Mouse (Mus musculus) ES-E14 (cell line): ENCODE measurements at regions not wholly inside any gene's neighbourhood (a gene's known extent, or its start where the extent isn't known, plus 50 kb on each side); places are given as distances from the start of the nearest gene placed in this dataset.

Experiments
- MAFK ChIP-seq: IDR thresholded peaks from 2 replicates; pipeline ENCODE4 v1.6.1; 2014; ENCODE audit warnings: mild to moderate bottlenecking, low read depth, low read length, inconsistent platforms; ENCODE audit not compliant: insufficient read depth
- ZC3H11A ChIP-seq: IDR thresholded peaks from 2 replicates; pipeline ENCODE4 v1.6.1; 2012; ENCODE audit warnings: low read depth, mild to moderate bottlenecking, inconsistent platforms, low read length, borderline replicate concordance
- ZNF384 ChIP-seq: IDR thresholded peaks from 2 replicates; pipeline ENCODE4 v1.6.1; 2012; ENCODE audit warnings: low read depth, low read length, inconsistent platforms

DNA sequence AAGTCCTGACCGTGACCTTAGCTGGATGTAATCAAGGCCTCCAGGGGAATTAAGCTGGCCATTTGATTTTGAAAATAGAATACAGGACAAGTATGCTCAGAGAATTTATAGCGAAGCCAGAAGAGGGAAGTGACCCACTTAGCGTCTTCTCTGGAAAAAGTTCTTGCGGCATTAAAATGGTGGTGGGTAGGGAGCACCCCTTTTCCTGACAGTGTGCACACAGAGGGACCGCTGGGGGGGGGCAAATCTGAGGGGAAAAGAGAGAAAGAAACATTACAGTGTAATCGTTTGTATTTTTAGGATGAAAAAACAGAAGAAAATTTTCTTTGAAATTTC, 74.1 kb upstream of the Rpl34 start:
- TF ChIP-seq MAFK (no peak), ZNF384 (no peak), ZC3H11A (no peak)
